Mouse (Mus musculus): Measurements from ENCODE around the gene Adamts13.
A peak's percentile ranks its signal among the peaks of the same experiment; 100 is the strongest.

Adamts13 gene

DNA sequence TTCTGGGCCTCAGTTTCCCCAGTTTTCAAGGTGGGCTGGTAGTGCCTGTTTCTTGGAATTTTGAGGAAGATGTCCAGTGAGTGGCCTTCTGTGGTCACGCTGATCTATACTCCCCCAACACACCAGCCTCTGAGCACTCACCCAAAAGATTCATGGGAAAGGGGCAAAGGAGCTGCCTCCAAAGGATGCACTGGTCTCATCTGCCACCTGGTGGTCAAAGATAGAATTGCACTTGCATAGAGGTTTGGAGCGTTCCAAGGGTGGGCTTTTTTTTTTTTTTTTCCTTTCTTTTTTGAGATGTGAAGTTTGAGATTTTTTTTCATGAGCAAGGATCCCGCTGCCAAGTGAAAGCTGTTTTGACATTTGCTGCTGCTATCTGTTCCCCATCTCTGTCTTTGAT lies 65.4 kb downstream of the Adamts13 start:
- peak; percentile 73 to 83 for DNase-seq

GRCm38 (mm10) chr2:27039286-27039685 lies 66.1 kb downstream of the Adamts13 start:
- DNase-seq, result peak; percentile 73 to 82

DNA sequence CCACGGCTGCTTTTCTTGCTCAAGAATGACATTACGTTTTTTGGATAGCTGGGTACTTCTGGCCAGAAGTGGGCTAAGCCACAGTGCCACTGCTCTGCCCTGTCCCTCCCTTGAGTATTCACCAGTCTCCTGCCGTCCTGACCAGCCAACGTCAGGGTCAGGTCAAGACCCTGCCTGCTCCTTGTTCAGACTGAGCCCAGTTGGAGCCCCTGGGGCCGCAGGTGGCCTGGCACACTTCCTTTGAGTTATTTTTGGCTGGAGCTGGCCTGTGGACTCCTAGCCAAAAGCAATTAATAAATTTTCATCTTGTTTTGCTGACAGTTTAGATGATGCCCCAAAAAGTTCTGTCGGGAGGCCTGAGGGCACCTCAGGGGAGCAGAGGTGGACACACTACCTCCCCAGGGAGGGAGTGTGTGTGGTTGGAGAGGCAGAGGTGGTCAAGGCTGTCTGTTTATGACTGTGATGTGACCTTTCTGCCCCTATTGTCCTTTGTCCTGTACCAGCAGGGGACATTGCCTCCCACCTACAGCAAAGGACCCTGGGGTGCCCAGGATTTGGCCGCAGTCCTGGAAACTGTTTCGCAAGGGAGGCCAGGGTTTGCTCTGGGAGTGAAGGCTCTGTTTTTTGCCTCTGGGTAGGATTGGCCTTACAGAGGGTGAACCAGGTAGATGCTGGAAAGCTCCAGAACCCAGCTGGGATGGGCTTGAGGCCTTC lies 69.1 kb downstream of the Adamts13 start:
- DNase-seq, result peak; percentile 83 to 92

DNA sequence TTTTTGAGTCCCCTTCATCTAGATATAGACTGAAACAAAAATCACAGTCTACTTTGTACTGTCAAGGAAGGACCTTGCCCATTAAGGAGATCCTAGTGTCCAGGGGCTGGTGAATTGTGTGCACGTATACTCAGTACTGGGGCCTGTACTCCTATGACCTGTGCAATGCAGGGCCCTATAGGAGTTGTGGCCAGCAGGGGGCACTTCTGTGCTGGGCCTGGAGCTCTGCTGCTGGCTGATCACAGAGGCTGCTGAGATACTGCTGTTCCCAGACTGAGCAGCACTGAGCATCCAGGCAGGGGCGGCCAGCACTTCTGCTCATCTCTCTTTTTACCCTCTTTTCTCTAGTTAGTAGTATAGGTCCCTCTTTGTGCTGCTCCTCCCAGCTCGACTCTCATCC lies 70.2 kb downstream of the Adamts13 start:
- peak; percentile 90 to 94 for DNase-seq

GRCm38 (mm10) chr2:27044166-27044565 lies 71.0 kb downstream of the Adamts13 start:
- DNase-seq, result peak; percentile 33 to 51

GRCm38 (mm10) chr2:27044641-27045040 lies 71.4 kb downstream of the Adamts13 start:
- DNase-seq, result peak; percentile 52 to 56

- DNase-seq, result peak; percentile 73 to 80
These were observed 73.0 kb downstream of the Adamts13 start for GRCm38 (mm10) chr2:27045979-27046770.

GRCm38 (mm10) chr2:27049408-27049807 lies 76.2 kb downstream of the Adamts13 start:
- DNase-seq, result no peak

GRCm38 (mm10) chr2:27058251-27058650 lies 85.0 kb downstream of the Adamts13 start:
- DNase-seq, result no peak

DNA sequence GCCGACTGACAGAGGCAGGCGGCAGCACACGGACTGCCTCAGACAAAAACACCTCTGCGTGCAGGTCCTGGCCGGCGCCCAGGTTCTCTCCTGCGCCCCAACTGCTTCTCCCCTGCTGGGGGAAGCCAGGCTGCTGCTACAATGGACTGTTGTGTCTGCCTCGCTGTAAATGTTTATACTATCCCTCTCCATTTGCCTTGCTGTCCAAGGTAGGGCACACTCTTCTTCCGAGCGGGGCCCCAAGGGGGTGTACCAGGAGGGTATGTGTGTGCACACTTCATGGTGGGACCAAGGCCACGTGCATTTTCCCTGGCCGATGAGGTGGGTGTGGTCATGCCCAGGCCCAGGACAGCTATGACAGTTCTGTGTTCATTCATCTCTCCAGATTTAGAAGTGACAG lies 85.5 kb downstream of the Adamts13 start:
- DNase-seq, result peak in 1 of 2 experiments; percentile 26

- DNase-seq, result no peak
These were observed 86.0 kb downstream of the Adamts13 start for GRCm38 (mm10) chr2:27059187-27059586.
